Mouse (Mus musculus): ENCODE measurements at regions not wholly inside any gene's neighbourhood (a gene's known extent, or its start where the extent isn't known, plus 50 kb on each side); places are given as distances from the start of the nearest gene placed in this dataset.
"Not testable (repeated sequence)": the region's sequence is repeated elsewhere in the genome, so short reads cannot be mapped to it uniquely, and the experiment has no call there.

GRCm38 (mm10) chr1:64461616-64462015 is 70.8 kb upstream of the Creb1 start:
- peak; percentile 37; the same call in 1 of the 2 replicates for TF ChIP-seq CTCF (IDR thresholded peaks at IDR 0.05; ENCODE audit: low read depth)
- not testable (repeated sequence) for TF ChIP-seq EP300 (IDR thresholded peaks at IDR 0.05; ENCODE audit: low read depth)
